Mouse (Mus musculus) MEL (cell line): ENCODE data around the gene Trabd.

ENCODE experiments used
- CHD2 ChIP-seq: IDR thresholded peaks from 2 replicates; pipeline ENCODE4 v1.6.1; 2011; ENCODE audit warnings: low read length, improper control_type of control experiment
- CTCF ChIP-seq, 3 experiments: IDR thresholded peaks in 2 of 3; conservative IDR thresholded peaks in 1 of 3; 2 replicates each; pipeline ENCODE4 v1.5.1; 2011 to 2012; ENCODE audit warnings: low read length in 3 of 3, low read depth in 2 of 3, mild to moderate bottlenecking in 2 of 3, improper control_type of control experiment in 1 of 3, inconsistent platforms in 1 of 3, mixed read lengths in 1 of 3, moderate library complexity in 1 of 3; ENCODE audit not compliant: control insufficient read depth in 1 of 3, insufficient read depth in 1 of 3, poor library complexity in 1 of 3, severe bottlenecking in 1 of 3
- E2F4 ChIP-seq: IDR thresholded peaks from 2 replicates; pipeline ENCODE4 v1.6.1; 2011; ENCODE audit warnings: low read depth, low read length, improper control_type of control experiment, borderline replicate concordance
- EP300 ChIP-seq, 2 experiments: IDR thresholded peaks; 2 replicates each; pipeline ENCODE4 v1.6.1; 2011; ENCODE audit warnings: improper control_type of control experiment in 2 of 2, low read length in 2 of 2, low read depth in 1 of 2, mild to moderate bottlenecking in 1 of 2
- GATA1 ChIP-seq: IDR thresholded peaks from 2 replicates; pipeline ENCODE4 v1.6.1; 2011; ENCODE audit warnings: low read depth, low read length, improper control_type of control experiment
- JUND ChIP-seq: IDR thresholded peaks from 2 replicates; pipeline ENCODE4 v1.6.1; 2011; ENCODE audit warnings: low read depth, mild to moderate bottlenecking, improper control_type of control experiment, low read length
- KAT2A ChIP-seq: conservative IDR thresholded peaks from 2 replicates; pipeline ENCODE4 v1.6.1; 2012; ENCODE audit warnings: low read depth, low read length, improper control_type of control experiment, inconsistent platforms
- MAFK ChIP-seq: IDR thresholded peaks from 2 replicates; pipeline ENCODE4 v1.6.1; 2011; ENCODE audit warnings: low read depth, mild to moderate bottlenecking, low read length, improper control_type of control experiment, borderline replicate concordance
- MAX ChIP-seq: IDR thresholded peaks from 2 replicates; pipeline ENCODE4 v1.6.1; 2011; ENCODE audit warnings: low read length, improper control_type of control experiment
- MAZ ChIP-seq: IDR thresholded peaks from 2 replicates; pipeline ENCODE4 v1.6.1; 2012; ENCODE audit warnings: low read depth, mild to moderate bottlenecking, inconsistent platforms, low read length, improper control_type of control experiment
- POLR2A ChIP-seq, 2 experiments: IDR thresholded peaks; 2 replicates each; pipeline ENCODE4 v1.6.1; 2011 to 2012; ENCODE audit warnings: low read length in 2 of 2, mild to moderate bottlenecking in 2 of 2, control low read depth in 1 of 2, improper control_type of control experiment in 1 of 2, low read depth in 1 of 2, moderate library complexity in 1 of 2; ENCODE audit not compliant: control insufficient read depth in 1 of 2, insufficient read depth in 1 of 2, poor library complexity in 1 of 2
- UBTF ChIP-seq: IDR thresholded peaks from 2 replicates; pipeline ENCODE4 v1.6.1; 2012; ENCODE audit warnings: low read depth, mild to moderate bottlenecking, inconsistent platforms, low read length, improper control_type of control experiment, moderate library complexity, borderline replicate concordance; ENCODE audit not compliant: insufficient read depth
- USF1 ChIP-seq: IDR thresholded peaks from 2 replicates; pipeline ENCODE4 v1.6.1; 2014; ENCODE audit warnings: low read depth, mild to moderate bottlenecking, inconsistent platforms, low read length, improper control_type of control experiment, moderate library complexity
- ZNF384 ChIP-seq: IDR thresholded peaks from 2 replicates; pipeline ENCODE4 v1.6.1; 2012; ENCODE audit warnings: low read depth, mild to moderate bottlenecking, inconsistent platforms, low read length, improper control_type of control experiment

GRCm38 (mm10) chr15:89076156-89076731 lies 1.3 kb downstream of the Trabd start:
- TF ChIP-seq UBTF = no peak
- TF ChIP-seq POLR2A (IDR thresholded peaks at IDR 0.05; ENCODE audit: control insufficient read depth in 1 of 2, insufficient read depth in 1 of 2, low read depth in 1 of 2, low read length in 2 of 2, poor library complexity in 1 of 2) = no peak
- TF ChIP-seq JUND = no peak
- TF ChIP-seq EP300 (IDR thresholded peaks at IDR 0.05; ENCODE audit: low read depth in 1 of 2, low read length in 2 of 2) = no peak
- TF ChIP-seq CHD2 = no peak
- no peak for TF ChIP-seq GATA1
- TF ChIP-seq MAZ = no peak
- TF ChIP-seq MAFK = no peak
- TF ChIP-seq CTCF (IDR thresholded peaks at IDR 0.05 in 2 of 3, conservative IDR thresholded peaks at IDR 0.05 in 1 of 3; ENCODE audit: control insufficient read depth in 1 of 3, insufficient read depth in 1 of 3, low read depth in 2 of 3, low read length in 3 of 3, poor library complexity in 1 of 3, severe bottlenecking in 1 of 3) = no peak
- no peak for TF ChIP-seq KAT2A
- TF ChIP-seq MAX = no peak
- no peak for TF ChIP-seq E2F4
- TF ChIP-seq ZNF384 = no peak
- TF ChIP-seq USF1 = no peak
